Mouse (Mus musculus) C2C12 (cell line): ENCODE results near the gene Ubap1l.

ENCODE experiments used
- CEBPB ChIP-seq: IDR thresholded peaks from one replicate; pipeline ENCODE4 v1.6.1; 2011; ENCODE audit warnings: low read depth, mild to moderate bottlenecking, control low read depth, moderate library complexity
- CTCF ChIP-seq: IDR thresholded peaks from one replicate; pipeline ENCODE4 v1.5.1; 2011; ENCODE audit not compliant: control insufficient read depth, insufficient read depth, insufficient read length
- FOSL1 ChIP-seq: IDR thresholded peaks from one replicate; pipeline ENCODE4 v1.8.0; 2011; ENCODE audit warnings: mild to moderate bottlenecking, low read length; ENCODE audit not compliant: poor library complexity, insufficient read depth, severe bottlenecking
- MAX ChIP-seq: IDR thresholded peaks from one replicate; pipeline ENCODE4 v1.6.1; 2011; ENCODE audit warnings: mild to moderate bottlenecking, control low read depth
- MYOD1 ChIP-seq: IDR thresholded peaks from one replicate; pipeline ENCODE4 v1.6.1; 2011; ENCODE audit warnings: low read depth; ENCODE audit not compliant: control insufficient read depth, insufficient read length
- MYOG ChIP-seq: IDR thresholded peaks from one replicate; pipeline ENCODE4 v1.6.1; 2011; ENCODE audit not compliant: control insufficient read depth, insufficient read length; ENCODE audit errors: extremely low read depth
- USF1 ChIP-seq: IDR thresholded peaks from one replicate; pipeline ENCODE4 v1.6.1; 2011; ENCODE audit warnings: low read depth, mild to moderate bottlenecking, control low read depth, moderate library complexity

DNA sequence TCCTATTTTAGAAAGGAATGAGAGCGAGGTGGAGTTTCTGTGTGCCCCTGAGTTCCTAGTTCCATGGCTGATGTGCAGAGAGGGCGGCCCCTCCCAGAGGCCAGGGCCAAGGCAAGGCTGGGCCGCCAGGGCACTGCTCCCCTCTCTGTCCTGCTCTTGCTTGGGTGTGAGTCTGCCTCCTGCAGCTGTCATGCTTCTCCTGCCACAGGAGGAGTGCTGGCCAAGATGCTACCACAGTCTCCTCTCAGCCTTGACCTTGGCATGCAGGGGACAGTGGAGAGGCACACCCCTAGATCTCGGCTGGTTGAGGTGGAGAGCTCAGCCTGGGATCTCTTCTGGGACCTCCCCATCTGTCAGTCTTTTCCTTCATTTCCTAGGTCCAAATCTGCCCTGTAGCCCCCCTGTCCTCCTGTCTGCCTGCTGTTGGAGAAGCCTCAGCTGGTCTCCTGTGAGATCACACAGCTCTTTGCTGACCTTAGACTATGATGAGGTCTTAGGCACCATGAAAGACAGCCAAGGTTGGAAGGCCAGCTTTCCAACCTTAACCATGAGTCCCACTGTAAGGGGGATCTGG, 20.3 kb downstream of the Ubap1l start:
- TF ChIP-seq CTCF (no peak), MAX (no peak), MYOG (no peak), MYOD1 (no peak), USF1 (no peak), CEBPB (no peak), FOSL1 (no peak)
